In the genomic region with DNA sequence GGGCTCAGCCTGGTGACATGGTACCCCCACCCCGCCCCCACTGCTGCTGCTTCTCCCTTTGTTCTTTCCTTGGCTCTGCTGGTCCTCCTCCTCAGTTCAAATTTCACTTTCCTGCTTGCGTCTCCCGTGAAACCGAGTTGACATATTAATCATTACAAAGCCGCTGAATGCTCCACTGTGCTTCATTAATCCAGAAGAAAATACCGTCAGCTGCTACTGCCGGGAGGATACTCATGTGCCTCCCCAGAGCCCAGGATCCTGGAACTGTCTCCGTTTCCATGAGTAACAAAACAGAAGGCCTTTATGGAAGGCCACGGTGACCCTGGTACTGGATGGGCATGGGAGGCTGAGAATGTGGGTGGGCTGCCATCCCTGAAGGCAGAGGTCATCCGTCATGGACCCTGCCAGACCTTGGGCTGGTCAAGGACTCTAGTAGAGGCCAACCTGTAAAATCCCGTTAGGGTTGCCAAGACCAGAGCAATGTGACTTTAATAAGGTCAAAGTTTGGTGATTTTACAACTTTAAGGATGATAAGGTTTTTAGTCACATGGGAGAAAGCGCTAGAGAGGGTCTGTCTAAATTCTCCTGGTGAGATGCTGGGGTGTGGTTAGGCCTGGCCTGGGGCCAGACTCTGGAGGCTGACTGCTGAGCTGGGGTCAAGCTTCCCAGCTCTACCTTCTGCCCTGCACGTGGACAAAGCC, we compare ENCODE assay signal across 9 mouse cellular contexts.
DNase-seq lines count a peak whose midpoint lies in the region; ATAC-seq and TF ChIP-seq lines count a peak whose summit lies in the region.
"Had no signal": no experiment of that assay in that cellular context is flagged by ENCODE, and none has a peak within 500 bp of the region (broad histone marks: within the 10 kb centered on the region; RNA-seq: fewer than 3 reads in every experiment).

No protein-coding gene starts in this region.

- WGBS in hindbrain, postnatal 0 days, result 22% methylated on average over 13 of the region's 13 CpGs
- WGBS in limb, embryonic 13.5 days, result 41% methylated on average over 13 of the region's 13 CpGs
- WGBS in cerebellum, adult 2 months, result 58% methylated on average over 13 of the region's 13 CpGs
- WGBS in lung, adult 2 months, result 60% methylated on average over 13 of the region's 13 CpGs

- no peak for TF ChIP-seq POLR2A in cerebellum, adult 2 months (IDR thresholded peaks at IDR 0.05; ENCODE audit: borderline replicate concordance, insufficient read depth, low read length)
- TF ChIP-seq POLR2A in lung, adult 2 months (IDR thresholded peaks at IDR 0.05; ENCODE audit: borderline replicate concordance, extremely low read depth, low read depth, low read length), result no peak

- no peaks in the 10 kb centered on the region for H3K27me3 ChIP-seq in hindbrain, postnatal 0 days (ENCODE audit: insufficient read depth, low read length)
- no peaks in the 10 kb centered on the region for H3K27me3 ChIP-seq in limb, embryonic 13.5 days
- H3K27me3 ChIP-seq in cerebellum, adult 2 months (ENCODE audit: control insufficient read depth, insufficient read depth, low read length), result no peaks in the 10 kb centered on the region

- H3K9ac ChIP-seq in hindbrain, postnatal 0 days (replicated peaks; ENCODE audit: low read length), result 0 out of 2 replicates have a peak overlapping the region, but pooled peaks have one; percentile 17
- no peak overlapping the region for H3K9ac ChIP-seq in limb, embryonic 13.5 days

- H3K4me1 ChIP-seq in hindbrain, postnatal 0 days (ENCODE audit: insufficient read depth, low read length), result peaks cover 15% of the 10 kb centered on the region; the same call in 1 of the 2 replicates
- peaks cover 28% of the 10 kb centered on the region for H3K4me1 ChIP-seq in limb, embryonic 13.5 days
- peaks cover 3% of the 10 kb centered on the region; the same call in 1 of the 2 replicates for H3K4me1 ChIP-seq in cerebellum, adult 2 months (ENCODE audit: control insufficient read depth, insufficient read depth, low read length)
- peaks cover 3% of the 10 kb centered on the region; the same call in 1 of the 2 replicates for H3K4me1 ChIP-seq in lung, adult 2 months (ENCODE audit: control insufficient read depth, insufficient read depth, low read length)

- peak overlapping the region; percentile 59; the same call in 1 of the 2 replicates for H3K27ac ChIP-seq in hindbrain, postnatal 0 days
- H3K27ac ChIP-seq in limb, embryonic 13.5 days, result 0 out of 2 replicates have a peak overlapping the region, but pooled peaks have one; percentile 44
- no peak overlapping the region for H3K27ac ChIP-seq in cerebellum, adult 2 months (ENCODE audit: insufficient read depth, low read length)
- H3K27ac ChIP-seq: gastrocnemius, adult 2 months had no signal

- no peak overlapping the region for H3K4me3 ChIP-seq in hindbrain, postnatal 0 days (ENCODE audit: low read length)
- no peak overlapping the region for H3K4me3 ChIP-seq in limb, embryonic 13.5 days
- H3K4me3 ChIP-seq in cerebellum, adult 2 months (replicated peaks; ENCODE audit: insufficient read depth, low read depth, low read length), result no peak overlapping the region
- H3K4me3 ChIP-seq in lung, adult 2 months (replicated peaks; ENCODE audit: extremely low read depth, low read depth, low read length), result no peak overlapping the region
- H3K4me3 ChIP-seq: gastrocnemius, adult 2 months had no signal

- no peaks in the 10 kb centered on the region for H3K9me3 ChIP-seq in hindbrain, postnatal 0 days (ENCODE audit: low read length)
- 0 out of 2 replicates have a peak, but pooled peaks cover 3% of the 10 kb centered on the region for H3K9me3 ChIP-seq in limb, embryonic 13.5 days

- H3K4me2 ChIP-seq in hindbrain, postnatal 0 days (ENCODE audit: low read depth, low read length), result no peak overlapping the region
- H3K4me2 ChIP-seq in limb, embryonic 13.5 days (replicated peaks), result no peak overlapping the region

- no peaks in the 10 kb centered on the region for H3K36me3 ChIP-seq in hindbrain, postnatal 0 days (ENCODE audit: insufficient read depth, low read length)
- no peaks in the 10 kb centered on the region; the same call in 1 of the 2 replicates for H3K36me3 ChIP-seq in limb, embryonic 13.5 days

- peak; percentile 58 for DNase-seq in Muller cell, postnatal 12 days (ENCODE audit: inconsistent ontology term)
- peak; percentile 84 for DNase-seq in adrenal gland, postnatal 14 days
- DNase-seq in hindbrain, postnatal 0 days (ENCODE audit: low spot score), result peak; percentile 70
- DNase-seq in cerebellum, adult 2 months, result no peak
- no peak for DNase-seq in lung, adult 2 months
- DNase-seq: gastrocnemius, adult 2 months had no signal

- no peak for TF ChIP-seq CTCF in hindbrain, postnatal 0 days (IDR thresholded peaks at IDR 0.05; ENCODE audit: low read depth)
- no peak for TF ChIP-seq CTCF in cerebellum, adult 2 months (IDR thresholded peaks at IDR 0.05; ENCODE audit: borderline replicate concordance, insufficient read depth, low read depth, low read length)
- TF ChIP-seq CTCF in lung, adult 2 months (IDR thresholded peaks at IDR 0.05; ENCODE audit: insufficient read depth, low read length), result no peak

- ATAC-seq in hindbrain, postnatal 0 days, result peak; percentile 58
- ATAC-seq in limb, embryonic 13.5 days (ENCODE audit: low FRiP score, low read depth), result no peak
- ATAC-seq in megakaryocyte, adult 5-6 weeks (ENCODE audit: poor library complexity, severe bottlenecking), result no peak
- no peak for ATAC-seq in CD4-positive, CD25-positive, alpha-beta regulatory T cell, adult 4 months

Comparison
In these comparisons a context has a peak if more than half of its experiments do, and no peak if none do; other contexts are left out.
1. DNase-seq: peak in Muller cell, postnatal 12 days (single experiment), adrenal gland, postnatal 14 days (single experiment) and hindbrain, postnatal 0 days (single experiment); none in cerebellum, adult 2 months (0 of 2) and lung, adult 2 months (single experiment).